Mouse (Mus musculus) liver, embryonic 12.5 days (tissue): Measurements from ENCODE around the gene Ralgds. TPM values are rescaled to one million over a fixed set of nuclear protein-coding genes. Genes with fewer than 3 reads are reported as not detected.

Source experiments
- ATAC-seq: fragments of 200-750 bp; cut with Nextera tagmentation; 2 replicates; pipeline ENCODE4 v1.8.0; 2017; ENCODE audit warnings: moderate number of reproducible peaks, mild to moderate bottlenecking, moderate library complexity
- H3K27ac ChIP-seq: fragments of 300-500 bp; sonication (generic); 2 replicates; pipeline ENCODE4 v1.5.1; 2016; ENCODE audit warnings: mild to moderate bottlenecking
- H3K27me3 ChIP-seq: fragments of 300-500 bp; sonication (generic); replicated peaks from 2 replicates; pipeline ENCODE4 v1.6.1; 2016; ENCODE audit warnings: mild to moderate bottlenecking, moderate library complexity
- H3K36me3 ChIP-seq: fragments of 300-500 bp; sonication (generic); 2 replicates; pipeline ENCODE4 v1.6.1; 2016; ENCODE audit warnings: mild to moderate bottlenecking, moderate library complexity
- H3K4me1 ChIP-seq: fragments of 300-500 bp; sonication (generic); 2 replicates; pipeline ENCODE4 v1.6.1; 2016
- H3K4me2 ChIP-seq: fragments of 300-500 bp; sonication (generic); 2 replicates; pipeline ENCODE4 v1.6.1; 2016; ENCODE audit warnings: mild to moderate bottlenecking, moderate library complexity
- H3K4me3 ChIP-seq: fragments of 300-500 bp; sonication (generic); 2 replicates; pipeline ENCODE4 v1.5.1; 2016; ENCODE audit warnings: mild to moderate bottlenecking, moderate library complexity
- H3K9ac ChIP-seq: fragments of 300-500 bp; sonication (generic); 2 replicates; pipeline ENCODE4 v1.6.1; 2016; ENCODE audit warnings: mild to moderate bottlenecking, moderate library complexity
- H3K9me3 ChIP-seq: fragments of 300-500 bp; sonication (generic); replicated peaks from 2 replicates; pipeline ENCODE4 v1.6.1; 2016; ENCODE audit warnings: mild to moderate bottlenecking, moderate library complexity
- WGBS: fragments of 180-500 bp; shearing (Covaris S2); methylation state at CpG from one replicate; pipeline ENCODE4 v1.1.7; 2016; ENCODE audit not compliant: insufficient replicate concordance; 5-methylcytosine and 5-hydroxymethylcytosine counted together
- polyA plus RNA-seq: library from polyadenylated mRNA; unstranded; fragments of >200 nt; fragmentation: Nextera tagmentation; extraction: Ambion mirVana; gene quantifications from 2 replicates; pipeline ENCODE4 v1.2.1, GENCODE M21; 2016

The Ralgds gene
- polyA plus RNA-seq, 1 experiment from 2014 or later: 4.3 TPM

- Histone ChIP-seq H3K9ac (no peak overlapping the region), H3K4me2 (no peak overlapping the region)
- 27% methylated on average over 12 of the region's 12 CpGs for WGBS
Measured at GRCm38 (mm10) chr2:28525943-28526876, 13.3 kb downstream of the Ralgds start.

GRCm38 (mm10) chr2:28527436-28528353, 14.8 kb downstream of the Ralgds start:
- Histone ChIP-seq H3K4me2 (no peak overlapping the region), H3K9ac (no peak overlapping the region), H3K27ac (no peak overlapping the region), H3K27me3 (no peaks in the 10 kb centered on the region; the same call in 1 of the 2 replicates), H3K36me3 (no peaks in the 10 kb centered on the region), H3K4me3 (no peak overlapping the region), H3K9me3 (no peaks in the 10 kb centered on the region), H3K4me1 (peaks cover 36% of the 10 kb centered on the region)
- no peak for ATAC-seq
- WGBS: 81% methylated on average over 20 of the region's 20 CpGs

More at GRCm38 (mm10) chr2:28525943-28526876, 13.3 kb downstream of the Ralgds start:
- Histone ChIP-seq H3K4me3 (no peak overlapping the region), H3K36me3 (no peaks in the 10 kb centered on the region), H3K9me3 (no peaks in the 10 kb centered on the region), H3K27ac (peak overlapping the region; percentile 63), H3K27me3 (no peaks in the 10 kb centered on the region), H3K4me1 (peaks cover 31% of the 10 kb centered on the region)
- ATAC-seq: no peak

GRCm38 (mm10) chr2:28528354-28528730, 15.4 kb downstream of the Ralgds start:
- no peak overlapping the region for H3K4me3 ChIP-seq
- H3K36me3 ChIP-seq: no peaks in the 10 kb centered on the region
- H3K27me3 ChIP-seq: peaks cover 3% of the 10 kb centered on the region; the same call in 1 of the 2 replicates
- no peak overlapping the region for H3K27ac ChIP-seq
- WGBS: 71% methylated on average over 7 of the region's 7 CpGs
- H3K9ac ChIP-seq: no peak overlapping the region
- no peak overlapping the region for H3K4me2 ChIP-seq
- peaks cover 42% of the 10 kb centered on the region for H3K4me1 ChIP-seq
- H3K9me3 ChIP-seq: no peaks in the 10 kb centered on the region
- ATAC-seq: no peak

GRCm38 (mm10) chr2:28529856-28530255, 16.9 kb downstream of the Ralgds start:
- peaks cover 41% of the 10 kb centered on the region for H3K4me1 ChIP-seq
- H3K4me2 ChIP-seq: no peak overlapping the region
- H3K9me3 ChIP-seq: no peaks in the 10 kb centered on the region
- H3K27ac ChIP-seq: no peak overlapping the region
- ATAC-seq: no peak
- peaks cover 18% of the 10 kb centered on the region for H3K27me3 ChIP-seq
- H3K36me3 ChIP-seq: no peaks in the 10 kb centered on the region
- H3K4me3 ChIP-seq: no peak overlapping the region
- WGBS: 78% methylated on average over 4 of the region's 4 CpGs
- no peak overlapping the region for H3K9ac ChIP-seq

- Histone ChIP-seq H3K4me3 (no peak overlapping the region), H3K27me3 (peaks cover 22% of the 10 kb centered on the region), H3K9me3 (no peaks in the 10 kb centered on the region), H3K9ac (no peak overlapping the region), H3K4me2 (no peak overlapping the region), H3K27ac (no peak overlapping the region), H3K4me1 (peaks cover 36% of the 10 kb centered on the region), H3K36me3 (no peaks in the 10 kb centered on the region)
- 67% methylated on average over 7 of the region's 7 CpGs for WGBS
- ATAC-seq: no peak
Measured at GRCm38 (mm10) chr2:28530311-28530710, 17.4 kb downstream of the Ralgds start.

GRCm38 (mm10) chr2:28532938-28533771, 20.2 kb downstream of the Ralgds start:
- 2% methylated on average over 49 of the region's 49 CpGs for WGBS
- Histone ChIP-seq H3K4me1 (peaks cover 20% of the 10 kb centered on the region), H3K27ac (0 out of 2 replicates have a peak overlapping the region, but pooled peaks have one; percentile 5), H3K9me3 (no peaks in the 10 kb centered on the region), H3K9ac (peak overlapping the region; percentile 50), H3K36me3 (no peaks in the 10 kb centered on the region), H3K4me2 (peak overlapping the region; percentile 72), H3K27me3 (peaks cover 27% of the 10 kb centered on the region), H3K4me3 (peak overlapping the region; percentile 62)
- peak; percentile 81 for ATAC-seq

- no peaks in the 10 kb centered on the region for H3K9me3 ChIP-seq
- peaks cover 27% of the 10 kb centered on the region for H3K27me3 ChIP-seq
- peaks cover 20% of the 10 kb centered on the region for H3K4me1 ChIP-seq
- no peaks in the 10 kb centered on the region for H3K36me3 ChIP-seq
- peak overlapping the region; percentile 43; the same call in 1 of the 2 replicates for H3K27ac ChIP-seq
- 61% methylated on average over 7 of the region's 7 CpGs for whole genome bisulfite sequencing
- H3K4me3 ChIP-seq: peak overlapping the region; percentile 62
- H3K4me2 ChIP-seq: peak overlapping the region; percentile 72
- no peak for ATAC-seq
- H3K9ac ChIP-seq: no peak overlapping the region; the same call in 1 of the 2 replicates
Measured at GRCm38 (mm10) chr2:28533901-28534435, 21.0 kb downstream of the Ralgds start.

DNA sequence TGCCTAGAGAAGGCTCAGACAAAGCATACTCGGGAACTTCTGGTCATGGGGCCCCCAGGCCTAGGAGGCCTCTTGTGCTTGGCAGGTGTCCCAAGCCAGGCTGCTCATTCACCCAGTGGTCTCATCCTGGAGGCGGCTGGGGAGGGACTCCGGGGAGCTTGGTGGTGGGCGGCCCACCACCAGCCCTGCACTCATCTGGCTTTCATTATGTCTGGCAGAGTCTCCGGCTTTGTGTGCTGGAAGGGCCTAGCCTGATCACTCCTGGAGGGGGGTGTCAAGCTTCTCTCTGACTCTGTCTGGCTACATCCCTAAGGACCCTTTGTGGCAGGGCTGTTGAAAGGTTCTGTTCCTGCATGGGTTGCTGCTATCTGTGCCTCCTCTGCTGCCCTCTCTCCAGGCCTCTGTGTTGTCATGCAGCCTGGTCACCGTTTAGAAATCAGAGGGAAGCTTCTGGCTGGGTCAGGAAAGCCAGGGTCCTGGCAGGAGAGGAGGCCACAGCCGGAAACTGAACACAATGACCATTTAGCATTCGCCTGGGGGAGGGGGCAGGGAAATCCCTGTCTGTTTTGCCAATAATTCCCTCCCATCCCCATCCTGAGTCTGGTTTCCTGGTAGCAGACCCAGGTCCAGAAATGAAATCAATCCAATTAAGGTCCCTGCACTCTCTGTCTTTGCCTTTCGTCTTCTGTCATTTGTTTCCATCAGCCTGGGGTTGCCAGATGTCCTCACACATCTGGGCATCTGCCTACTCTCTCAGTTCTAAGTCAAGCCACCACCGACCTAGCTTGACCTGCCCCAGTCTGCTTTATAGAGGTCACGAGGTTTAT, 21.7 kb downstream of the Ralgds start:
- peak overlapping the region; percentile 43 for H3K27ac ChIP-seq
- 53% methylated on average over 11 of the region's 11 CpGs for WGBS
- no peak overlapping the region; the same call in 1 of the 2 replicates for H3K9ac ChIP-seq
- no peak for ATAC-seq
- peak overlapping the region; percentile 72 for H3K4me2 ChIP-seq
- H3K4me3 ChIP-seq: 0 out of 2 replicates have a peak overlapping the region, but pooled peaks have one; percentile 62
- H3K9me3 ChIP-seq: no peaks in the 10 kb centered on the region
- H3K4me1 ChIP-seq: peaks cover 25% of the 10 kb centered on the region
- H3K36me3 ChIP-seq: no peaks in the 10 kb centered on the region
- peaks cover 27% of the 10 kb centered on the region for H3K27me3 ChIP-seq

GRCm38 (mm10) chr2:28535263-28535540, 22.3 kb downstream of the Ralgds start:
- WGBS: 54% methylated on average over 4 of the region's 4 CpGs
- no peak for ATAC-seq
- Histone ChIP-seq H3K27ac (peak overlapping the region; percentile 16; the same call in 1 of the 2 replicates), H3K4me1 (peaks cover 31% of the 10 kb centered on the region), H3K4me3 (no peak overlapping the region), H3K27me3 (peaks cover 27% of the 10 kb centered on the region), H3K9ac (no peak overlapping the region), H3K4me2 (0 out of 2 replicates have a peak overlapping the region, but pooled peaks have one; percentile 2), H3K36me3 (no peaks in the 10 kb centered on the region), H3K9me3 (no peaks in the 10 kb centered on the region)

GRCm38 (mm10) chr2:28535650-28536049, 22.7 kb downstream of the Ralgds start:
- Histone ChIP-seq H3K4me1 (peaks cover 35% of the 10 kb centered on the region), H3K4me3 (no peak overlapping the region), H3K27me3 (peaks cover 27% of the 10 kb centered on the region), H3K27ac (no peak overlapping the region), H3K4me2 (no peak overlapping the region), H3K9ac (no peak overlapping the region), H3K36me3 (no peaks in the 10 kb centered on the region), H3K9me3 (no peaks in the 10 kb centered on the region)
- WGBS: 61% methylated on average over 7 of the region's 7 CpGs
- no peak for ATAC-seq
